Mouse (Mus musculus) urinary bladder, adult 18-20 months (tissue): ENCODE measurements around the gene Ciz1.
A peak's percentile ranks its signal among the peaks of the same experiment; 100 is the strongest.

ENCODE experiments used
- DNase-seq, 2 experiments: peaks; one replicate each; pipeline ENCODE4 v3.0.0; 2022; ENCODE audit warnings: low spot score in 2 of 2, mixed read lengths in 2 of 2

The Ciz1 gene

GRCm38 (mm10) chr2:32418430-32419151 is 66.5 kb downstream of the Ciz1 start:
- DNase-seq: no peak

GRCm38 (mm10) chr2:32419359-32419758 is 67.2 kb downstream of the Ciz1 start:
- DNase-seq: peak in 1 of 2 experiments; percentile 55

GRCm38 (mm10) chr2:32420066-32420608 is 68.0 kb downstream of the Ciz1 start:
- no peak for DNase-seq

GRCm38 (mm10) chr2:32420647-32421046 is 68.5 kb downstream of the Ciz1 start:
- no peak for DNase-seq

- DNase-seq: no peak
These were observed 69.7 kb downstream of the Ciz1 start for GRCm38 (mm10) chr2:32421851-32422251.

GRCm38 (mm10) chr2:32423481-32424331 is 71.6 kb downstream of the Ciz1 start:
- peak; percentile 59 to 77 for DNase-seq

GRCm38 (mm10) chr2:32424796-32425195 is 72.7 kb downstream of the Ciz1 start:
- DNase-seq: no peak

- no peak for DNase-seq
These were observed 73.4 kb downstream of the Ciz1 start for GRCm38 (mm10) chr2:32425568-32425967.

- no peak for DNase-seq
These were observed 74.0 kb downstream of the Ciz1 start for GRCm38 (mm10) chr2:32426141-32426540.

- DNase-seq: no peak
These were observed 75.6 kb downstream of the Ciz1 start for GRCm38 (mm10) chr2:32427720-32428119.

- peak; percentile 44 to 54 for DNase-seq
These were observed 76.2 kb downstream of the Ciz1 start for GRCm38 (mm10) chr2:32428262-32428722.

- DNase-seq: no peak
These were observed 77.2 kb downstream of the Ciz1 start for GRCm38 (mm10) chr2:32429215-32429891.
